Mouse (Mus musculus): ENCODE measurements around the gene Bnc2.

- TF ChIP-seq CTCF (IDR thresholded peaks at IDR 0.05; ENCODE audit: extremely low read depth, insufficient read depth, insufficient read length, insufficient replicate concordance) = no peak
- TF ChIP-seq POLR2A (IDR thresholded peaks at IDR 0.05; ENCODE audit: low read depth, low read length) = no peak
Measured at GRCm38 (mm10) chr4:84276081-84276480, 399.0 kb downstream of the Bnc2 start.
